Mouse (Mus musculus): ENCODE data around the gene Pak2. TPM values are rescaled to one million over a fixed set of nuclear protein-coding genes. Genes with fewer than 3 reads are reported as not detected.
A peak's percentile ranks its signal among the peaks of the same experiment; 100 is the strongest.
"Not testable (repeated sequence)": the region's sequence is repeated elsewhere in the genome, so short reads cannot be mapped to it uniquely, and the experiment has no call there.

Gene Pak2
- polyA plus RNA-seq, 1 experiment, result 18.3 TPM

- Histone ChIP-seq H3K27ac (ENCODE audit: insufficient read depth, low read depth, low read length) (no peak overlapping the region), H3K4me3 (ENCODE audit: insufficient read depth, low read depth, low read length) (no peak overlapping the region), H3K27me3 (replicated peaks; ENCODE audit: control insufficient read depth, insufficient read depth, low read length) (no peaks in the 10 kb centered on the region), H3K4me1 (ENCODE audit: control insufficient read depth, insufficient read depth, low read length) (no peaks in the 10 kb centered on the region), H3K36me3 (ENCODE audit: control insufficient read depth, insufficient read depth, low read length) (peaks cover 2% of the 10 kb centered on the region)
- no peak for DNase-seq
- TF ChIP-seq CTCF (conservative IDR thresholded peaks at IDR 0.05; ENCODE audit: insufficient read depth, insufficient read length, low read depth, low read length), result no peak
- TF ChIP-seq POLR2A (IDR thresholded peaks at IDR 0.05; ENCODE audit: low read depth, low read length), result no peak
- 88% methylated on average over 12 of the region's 12 CpGs for WGBS
Measured at GRCm38 (mm10) chr16:32107342-32108045, 28.4 kb upstream of the Pak2 start.

GRCm38 (mm10) chr16:32105698-32106097 lies 26.6 kb upstream of the Pak2 start:
- TF ChIP-seq POLR2A (IDR thresholded peaks at IDR 0.05; ENCODE audit: low read depth, low read length) (no peak), CTCF (conservative IDR thresholded peaks at IDR 0.05; ENCODE audit: insufficient read depth, insufficient read length, low read depth, low read length) (peak; percentile 23; the same call in 1 of the 2 replicates)
- DNase-seq, result no peak
- peaks cover 2% of the 10 kb centered on the region for H3K36me3 ChIP-seq (ENCODE audit: control insufficient read depth, insufficient read depth, low read length)
- 100% methylated on average over 1 of the region's 1 CpGs for WGBS
- H3K4me3 ChIP-seq (ENCODE audit: insufficient read depth, low read depth, low read length), result no peak overlapping the region
- H3K27ac ChIP-seq (ENCODE audit: insufficient read depth, low read depth, low read length), result no peak overlapping the region
- H3K4me1 ChIP-seq (ENCODE audit: control insufficient read depth, insufficient read depth, low read length), result no peaks in the 10 kb centered on the region
- no peaks in the 10 kb centered on the region for H3K27me3 ChIP-seq (replicated peaks; ENCODE audit: control insufficient read depth, insufficient read depth, low read length)

- H3K36me3 ChIP-seq (ENCODE audit: control insufficient read depth, insufficient read depth, low read length), result peaks cover 2% of the 10 kb centered on the region
- no peak overlapping the region for H3K4me3 ChIP-seq (ENCODE audit: insufficient read depth, low read depth, low read length)
- no peak for TF ChIP-seq POLR2A (IDR thresholded peaks at IDR 0.05; ENCODE audit: low read depth, low read length)
- TF ChIP-seq CTCF (conservative IDR thresholded peaks at IDR 0.05; ENCODE audit: insufficient read depth, insufficient read length, low read depth, low read length), result no peak
- DNase-seq, result no peak
- no peaks in the 10 kb centered on the region for H3K27me3 ChIP-seq (replicated peaks; ENCODE audit: control insufficient read depth, insufficient read depth, low read length)
- H3K4me1 ChIP-seq (ENCODE audit: control insufficient read depth, insufficient read depth, low read length), result peaks cover 4% of the 10 kb centered on the region; the same call in 1 of the 2 replicates
- H3K27ac ChIP-seq (ENCODE audit: insufficient read depth, low read depth, low read length), result no peak overlapping the region
- WGBS, result 89% methylated on average over 13 of the region's 13 CpGs
Measured at GRCm38 (mm10) chr16:32102295-32102694, 23.2 kb upstream of the Pak2 start.

GRCm38 (mm10) chr16:32099638-32100150 lies 20.6 kb upstream of the Pak2 start, which contains the start of the genes Pigx and Cep19:
Gene Pigx, minus strand, starts transcription at chr16:32099740.
Gene Cep19, plus strand, starts transcription at chr16:32099800.
- peak within 1 kb of the TSS; percentile 66 for H3K4me3 ChIP-seq (ENCODE audit: insufficient read depth, low read depth, low read length)
- peak within 1 kb of the TSS; percentile 76 for H3K27ac ChIP-seq (ENCODE audit: insufficient read depth, low read depth, low read length)
- no peaks in the 10 kb centered on the region for H3K27me3 ChIP-seq (replicated peaks; ENCODE audit: control insufficient read depth, insufficient read depth, low read length)
- DNase-seq, result peak; percentile 97
- TF ChIP-seq POLR2A (IDR thresholded peaks at IDR 0.05; ENCODE audit: low read depth, low read length) (peak; percentile 29), CTCF (conservative IDR thresholded peaks at IDR 0.05; ENCODE audit: insufficient read depth, insufficient read length, low read depth, low read length) (no peak)
- under 1% methylated on average over 34 of the region's 34 CpGs for WGBS
- H3K36me3 ChIP-seq (ENCODE audit: control insufficient read depth, insufficient read depth, low read length), result no peaks in the 10 kb centered on the region
- H3K4me1 ChIP-seq (ENCODE audit: control insufficient read depth, insufficient read depth, low read length), result peaks cover 4% of the 10 kb centered on the region; the same call in 1 of the 2 replicates

GRCm38 (mm10) chr16:32098897-32099637 lies 19.9 kb upstream of the Pak2 start:
- no peaks in the 10 kb centered on the region for H3K36me3 ChIP-seq (ENCODE audit: control insufficient read depth, insufficient read depth, low read length)
- H3K4me3 ChIP-seq (ENCODE audit: insufficient read depth, low read depth, low read length), result peak overlapping the region; percentile 66
- DNase-seq, result peak; percentile 24
- TF ChIP-seq POLR2A (IDR thresholded peaks at IDR 0.05; ENCODE audit: low read depth, low read length) (no peak), CTCF (conservative IDR thresholded peaks at IDR 0.05; ENCODE audit: insufficient read depth, insufficient read length, low read depth, low read length) (no peak)
- peaks cover 4% of the 10 kb centered on the region; the same call in 1 of the 2 replicates for H3K4me1 ChIP-seq (ENCODE audit: control insufficient read depth, insufficient read depth, low read length)
- WGBS, result under 1% methylated on average over 39 of the region's 39 CpGs
- peak overlapping the region; percentile 76 for H3K27ac ChIP-seq (ENCODE audit: insufficient read depth, low read depth, low read length)
- H3K27me3 ChIP-seq (replicated peaks; ENCODE audit: control insufficient read depth, insufficient read depth, low read length), result no peaks in the 10 kb centered on the region

- not testable (repeated sequence) for H3K27ac ChIP-seq (ENCODE audit: insufficient read depth, low read depth, low read length); H3K4me3 ChIP-seq (ENCODE audit: insufficient read depth, low read depth, low read length); DNase-seq; H3K27me3 ChIP-seq (replicated peaks; ENCODE audit: control insufficient read depth, insufficient read depth, low read length); H3K36me3 ChIP-seq (ENCODE audit: control insufficient read depth, insufficient read depth, low read length); H3K4me1 ChIP-seq (ENCODE audit: control insufficient read depth, insufficient read depth, low read length)
- whole genome bisulfite sequencing, result 91% methylated on average over 2 of the region's 2 CpGs
Measured at GRCm38 (mm10) chr16:32097757-32098156, 18.6 kb upstream of the Pak2 start.

GRCm38 (mm10) chr16:32091466-32091865 lies 12.3 kb upstream of the Pak2 start:
- Histone ChIP-seq H3K4me1 (ENCODE audit: control insufficient read depth, insufficient read depth, low read length) (peaks cover 2% of the 10 kb centered on the region; the same call in 1 of the 2 replicates), H3K27me3 (replicated peaks; ENCODE audit: control insufficient read depth, insufficient read depth, low read length) (no peaks in the 10 kb centered on the region), H3K4me3 (ENCODE audit: insufficient read depth, low read depth, low read length) (no peak overlapping the region), H3K27ac (ENCODE audit: insufficient read depth, low read depth, low read length) (no peak overlapping the region), H3K36me3 (ENCODE audit: control insufficient read depth, insufficient read depth, low read length) (no peaks in the 10 kb centered on the region; the same call in 1 of the 2 replicates)
- no peak for DNase-seq
- TF ChIP-seq CTCF (conservative IDR thresholded peaks at IDR 0.05; ENCODE audit: insufficient read depth, insufficient read length, low read depth, low read length), result no peak
- TF ChIP-seq POLR2A (IDR thresholded peaks at IDR 0.05; ENCODE audit: low read depth, low read length), result no peak
- WGBS, result 95% methylated on average over 7 of the region's 7 CpGs

All from kidney, adult 2 months (tissue).